Mouse (Mus musculus) lung, postnatal 0 days (tissue): ENCODE data around the gene Garem2. TPM values are rescaled to one million over a fixed set of nuclear protein-coding genes. Genes with fewer than 3 reads are reported as not detected.

Source experiments
- ATAC-seq: fragments of 200-750 bp; cut with Nextera tagmentation; 2 replicates; pipeline ENCODE4 v1.8.0; 2017; ENCODE audit warnings: moderate library complexity
- DNase-seq: peaks from one replicate; pipeline ENCODE4 v3.0.0-alpha.2; 2016; ENCODE audit warnings: low spot score
- H3K27ac ChIP-seq: fragments of 300-500 bp; sonication (generic); 2 replicates; pipeline ENCODE4 v1.5.1; 2014; ENCODE audit warnings: antibody characterized with exemption, mild to moderate bottlenecking, low read length, mixed read lengths
- H3K27me3 ChIP-seq: fragments of 300-500 bp; sonication (generic); replicated peaks from 2 replicates; pipeline ENCODE4 v1.6.1; 2014; ENCODE audit warnings: low read length, mixed read lengths; ENCODE audit not compliant: insufficient read depth
- H3K36me3 ChIP-seq: fragments of 300-500 bp; sonication (generic); 2 replicates; pipeline ENCODE4 v1.6.1; 2014; ENCODE audit warnings: low read length, mixed read lengths; ENCODE audit not compliant: insufficient read depth
- H3K4me1 ChIP-seq: fragments of 300-500 bp; sonication (generic); 2 replicates; pipeline ENCODE4 v1.6.1; 2014; ENCODE audit warnings: antibody characterized with exemption, low read depth, low read length, mixed read lengths; ENCODE audit not compliant: insufficient read depth
- H3K4me2 ChIP-seq: fragments of 300-500 bp; sonication (generic); replicated peaks from 2 replicates; pipeline ENCODE4 v1.6.1; 2014; ENCODE audit warnings: low read depth, mild to moderate bottlenecking, low read length, moderate library complexity, mixed read lengths
- H3K4me3 ChIP-seq: fragments of 300-500 bp; sonication (generic); 2 replicates; pipeline ENCODE4 v1.5.1; 2014; ENCODE audit warnings: low read depth, low read length
- H3K9ac ChIP-seq: fragments of 300-500 bp; sonication (generic); replicated peaks from 2 replicates; pipeline ENCODE4 v1.6.1; 2014; ENCODE audit warnings: low read depth, mild to moderate bottlenecking
- H3K9me3 ChIP-seq: fragments of 300-500 bp; sonication (generic); 2 replicates; pipeline ENCODE4 v1.6.1; 2016; ENCODE audit warnings: low read length, mixed read lengths
- CTCF ChIP-seq: IDR thresholded peaks from 2 replicates; pipeline ENCODE4 v1.5.1; 2016; ENCODE audit warnings: antibody characterized with exemption, mild to moderate bottlenecking
- EP300 ChIP-seq: IDR thresholded peaks from 2 replicates; pipeline ENCODE4 v1.6.1; 2016; ENCODE audit warnings: antibody characterized with exemption, mild to moderate bottlenecking, control low read depth
- WGBS: fragments of 180-500 bp; shearing (Covaris S2); extraction: QIAGEN DNeasy Blood & Tissue Kit; methylation state at CpG from one replicate; pipeline ENCODE4 v1.1.7; 2014; 5-methylcytosine and 5-hydroxymethylcytosine counted together
- polyA plus RNA-seq: library from polyadenylated mRNA; unstranded; fragments of >200 nt; fragmentation: Nextera tagmentation; extraction: Ambion mirVana; gene quantifications from 2 replicates; pipeline ENCODE4 v1.2.1, GENCODE M21; 2015

The Garem2 gene
- polyA plus RNA-seq, 1 experiment from 2014 or later, result 0.04 TPM

GRCm38 (mm10) chr5:30072825-30073821 is 31.8 kb upstream of the Garem2 start, which contains the start of gene Tyms:
Gene Tyms, minus strand, starts transcription at chr5:30073617.
- H3K4me1 ChIP-seq, result no peaks in the 10 kb centered on the region; the same call in 1 of the 2 replicates

GRCm38 (mm10) chr5:30092701-30093100 is 12.3 kb upstream of the Garem2 start:
- H3K36me3 ChIP-seq, result no peaks in the 10 kb centered on the region
- no peaks in the 10 kb centered on the region for H3K27me3 ChIP-seq
- H3K4me3 ChIP-seq, result no peak overlapping the region
- no peak overlapping the region for H3K27ac ChIP-seq
- H3K4me2 ChIP-seq, result no peak overlapping the region
- H3K9ac ChIP-seq, result no peak overlapping the region
- H3K9me3 ChIP-seq, result no peaks in the 10 kb centered on the region
- H3K4me1 ChIP-seq, result no peaks in the 10 kb centered on the region
- 52% methylated on average over 13 of the region's 13 CpGs for WGBS
- DNase-seq (no peak), ATAC-seq (no peak)
- TF ChIP-seq CTCF (no peak), EP300 (no peak)

More at GRCm38 (mm10) chr5:30072825-30073821, 31.8 kb upstream of the Garem2 start, which contains the start of gene Tyms:
- ATAC-seq, result peak; percentile 89
- Histone ChIP-seq H3K36me3 (peaks cover 5% of the 10 kb centered on the region; the same call in 1 of the 2 replicates), H3K27ac (peak within 1 kb of the TSS; percentile 52), H3K4me2 (peak within 1 kb of the TSS; percentile 86), H3K9me3 (no peaks in the 10 kb centered on the region), H3K9ac (peak within 1 kb of the TSS; percentile 54), H3K4me3 (peak within 1 kb of the TSS; percentile 63), H3K27me3 (no peaks in the 10 kb centered on the region)
- TF ChIP-seq EP300, result no peak
- TF ChIP-seq CTCF, result peak; percentile 29
- DNase-seq, result peak; percentile 85
- under 1% methylated on average over 42 of the region's 45 CpGs for WGBS

- Histone ChIP-seq H3K9ac (no peak overlapping the region), H3K4me2 (no peak overlapping the region), H3K36me3 (no peaks in the 10 kb centered on the region), H3K27ac (no peak overlapping the region), H3K4me1 (no peaks in the 10 kb centered on the region), H3K4me3 (no peak overlapping the region), H3K9me3 (no peaks in the 10 kb centered on the region), H3K27me3 (no peaks in the 10 kb centered on the region)
- WGBS, result 28% methylated on average over 2 of the region's 2 CpGs
- ATAC-seq, result no peak
- TF ChIP-seq CTCF (0 out of 2 replicates have a peak, but pooled peaks have one; percentile 8), EP300 (no peak)
- DNase-seq, result no peak
Measured at GRCm38 (mm10) chr5:30094399-30094798, 10.6 kb upstream of the Garem2 start.

- H3K9ac ChIP-seq, result no peak overlapping the region
- no peaks in the 10 kb centered on the region for H3K4me1 ChIP-seq
- H3K36me3 ChIP-seq, result no peaks in the 10 kb centered on the region
- no peaks in the 10 kb centered on the region for H3K9me3 ChIP-seq
- H3K27ac ChIP-seq, result no peak overlapping the region
- TF ChIP-seq CTCF (no peak), EP300 (no peak)
- no peak for DNase-seq
- H3K27me3 ChIP-seq, result no peaks in the 10 kb centered on the region
- H3K4me2 ChIP-seq, result no peak overlapping the region
- ATAC-seq, result no peak
- 49% methylated on average over 6 of the region's 6 CpGs for WGBS
- no peak overlapping the region for H3K4me3 ChIP-seq
Measured at GRCm38 (mm10) chr5:30095731-30096130, 9.2 kb upstream of the Garem2 start.

GRCm38 (mm10) chr5:30098260-30098659 is 6.7 kb upstream of the Garem2 start:
- no peak overlapping the region for H3K4me2 ChIP-seq
- H3K4me3 ChIP-seq, result no peak overlapping the region
- no peaks in the 10 kb centered on the region for H3K27me3 ChIP-seq
- ATAC-seq (no peak), DNase-seq (no peak)
- no peaks in the 10 kb centered on the region for H3K4me1 ChIP-seq
- no peak overlapping the region for H3K27ac ChIP-seq
- 90% methylated on average over 1 of the region's 1 CpGs for WGBS
- TF ChIP-seq CTCF, result no peak
- TF ChIP-seq EP300, result no peak
- no peaks in the 10 kb centered on the region for H3K9me3 ChIP-seq
- no peak overlapping the region for H3K9ac ChIP-seq
- H3K36me3 ChIP-seq, result no peaks in the 10 kb centered on the region

GRCm38 (mm10) chr5:30103340-30103739 is 1.6 kb upstream of the Garem2 start:
- H3K4me1 ChIP-seq, result peaks cover 6% of the 10 kb centered on the region; the same call in 1 of the 2 replicates
- no peaks in the 10 kb centered on the region for H3K9me3 ChIP-seq
- H3K27me3 ChIP-seq, result peaks cover 34% of the 10 kb centered on the region
- no peak overlapping the region for H3K27ac ChIP-seq
- no peak overlapping the region for H3K4me2 ChIP-seq
- H3K4me3 ChIP-seq, result no peak overlapping the region
- no peaks in the 10 kb centered on the region for H3K36me3 ChIP-seq
- DNase-seq, result no peak
- ATAC-seq, result no peak
- H3K9ac ChIP-seq, result no peak overlapping the region
- no peak for TF ChIP-seq CTCF
- TF ChIP-seq EP300, result no peak
- 76% methylated on average over 3 of the region's 3 CpGs for WGBS
